Mouse (Mus musculus) adipose tissue, adult 10 weeks (tissue): Measurements from ENCODE around the gene Slc34a3. TPM values are rescaled to one million over a fixed set of nuclear protein-coding genes. Genes with fewer than 3 reads are reported as not detected.

Source experiments
- polyA plus RNA-seq: library from polyadenylated mRNA; stranded (reverse); fragments of 350-450 nt; fragmentation: Illumina TruSeq; extraction: RNeasy Lipid Tissue Mini Kit (QIAGEN cat#74804); gene quantifications from one replicate; pipeline ENCODE4 v1.2.3, GENCODE M21; 2014; ENCODE audit warnings: low read depth, low replicate concordance

The Slc34a3 gene
- polyA plus RNA-seq: not detected

DNA sequence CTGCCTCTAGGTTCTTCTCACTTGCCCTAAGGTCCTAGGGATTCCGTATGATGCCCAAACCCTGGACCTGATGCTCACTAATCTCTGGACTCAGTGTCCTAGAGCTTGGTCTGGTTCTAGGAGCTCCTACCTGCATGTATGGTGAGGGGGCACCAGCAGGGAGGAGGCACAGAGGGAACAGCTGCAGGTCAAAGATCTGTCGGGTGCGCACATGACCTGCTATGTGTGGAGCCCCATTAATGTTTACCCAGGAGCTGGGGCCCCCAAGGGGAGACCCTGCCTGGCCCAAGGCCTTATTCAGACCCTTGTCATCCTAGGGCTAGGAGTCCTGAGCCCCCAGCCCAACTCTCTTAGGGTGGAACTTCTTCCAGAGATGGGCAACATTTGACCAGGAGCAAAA, at the start of gene Slc34a3:
Gene Slc34a3, minus strand, starts transcription at position 315 of the 400 bp plus-strand sequence.

GRCm38 (mm10) chr2:25271827-25272511, 37.8 kb upstream of the Slc34a3 start, which contains the start of the genes Ssna1 and Anapc2:
Gene Ssna1, minus strand, starts transcription at chr2:25272438.
Gene Anapc2, plus strand, starts transcription at chr2:25272478.

GRCm38 (mm10) chr2:25262291-25262767, 28.2 kb upstream of the Slc34a3 start, which contains the start of gene Tprn:
Gene Tprn, plus strand, starts transcription at chr2:25262618.

GRCm38 (mm10) chr2:25255284-25255779, 21.2 kb upstream of the Slc34a3 start, which contains the start of gene Tmem203:
Gene Tmem203, plus strand, starts transcription at chr2:25255439.

DNA sequence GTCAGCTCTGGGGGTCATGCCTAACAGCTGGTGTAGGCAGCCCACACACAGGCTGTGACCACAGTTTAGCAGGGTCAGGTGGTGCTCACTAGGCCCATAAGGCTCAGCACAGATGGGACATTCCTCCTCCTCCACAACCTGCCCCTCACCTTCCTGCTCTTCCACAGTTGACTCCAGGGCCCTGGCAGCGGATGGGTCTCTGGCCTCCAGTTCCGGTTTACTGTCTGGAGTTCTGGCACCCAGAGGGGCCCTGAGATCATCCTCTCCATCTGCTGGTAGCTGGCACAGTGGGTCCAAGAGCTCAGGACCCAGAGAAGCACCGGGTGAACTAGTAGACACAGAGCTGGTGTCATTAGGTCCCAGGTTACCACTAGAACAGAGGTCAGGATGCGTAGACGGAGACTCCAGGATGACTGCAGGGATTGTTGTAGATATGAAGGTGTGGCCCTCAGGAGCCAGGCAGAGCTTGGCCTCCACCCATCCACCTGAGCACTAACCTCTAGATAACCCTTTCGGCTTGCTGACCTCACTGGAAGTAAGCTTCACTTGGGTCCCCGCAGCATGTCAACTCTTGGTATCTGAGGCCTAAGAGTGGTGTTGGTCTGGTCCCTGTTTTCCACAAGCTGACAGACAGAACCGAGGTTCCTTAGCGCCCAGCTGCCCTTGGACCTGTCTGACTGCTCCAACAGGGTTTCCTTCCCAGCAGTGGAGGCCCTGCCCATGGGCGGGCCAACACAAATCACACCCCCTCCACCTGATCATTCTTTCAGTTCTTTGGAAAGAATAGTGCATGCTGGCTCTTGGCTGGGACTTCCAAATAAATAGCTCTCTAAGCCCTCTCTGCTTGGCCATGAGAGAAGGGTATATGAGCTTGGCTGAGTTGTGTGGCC, 12.3 kb upstream of the Slc34a3 start, which contains the start of gene AL732309.1:
Gene AL732309.1, minus strand, starts transcription at position 681 of the 890 bp plus-strand sequence.

GRCm38 (mm10) chr2:25242101-25242506, 7.9 kb upstream of the Slc34a3 start, which contains the start of the genes Rnf208 and Cysrt1:
Gene Rnf208, plus strand, starts transcription at chr2:25242255.
Gene Cysrt1, minus strand, starts transcription at chr2:25242452.

GRCm38 (mm10) chr2:25236614-25237013, 2.5 kb upstream of the Slc34a3 start, which contains the start of gene Rnf224:
Gene Rnf224, minus strand, starts transcription at chr2:25236787.

GRCm38 (mm10) chr2:25224492-25224765, 9.7 kb downstream of the Slc34a3 start, which contains the start of gene Tubb4b:
Gene Tubb4b, minus strand, starts transcription at chr2:25224702.

DNA sequence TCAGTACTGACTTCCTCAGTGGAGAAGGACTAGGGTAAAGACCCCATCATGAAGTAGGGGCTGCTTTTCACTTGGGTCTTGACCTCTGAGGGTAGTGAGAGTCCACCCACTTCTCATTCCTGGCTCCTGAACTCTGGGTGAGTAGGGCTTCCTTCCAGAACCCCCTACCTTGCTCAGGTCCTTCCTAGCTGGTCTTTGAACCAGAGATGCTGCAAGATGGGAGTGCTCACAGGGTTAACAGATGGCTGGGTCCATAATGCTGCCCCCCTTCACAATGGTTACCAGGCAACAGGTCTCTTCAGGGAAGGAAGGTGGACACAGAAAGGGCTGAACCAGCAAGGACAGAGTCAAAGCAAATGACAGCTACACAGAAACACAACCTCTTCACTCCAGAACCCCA, 15.7 kb downstream of the Slc34a3 start, which contains the start of gene Fam166a:
Gene Fam166a, plus strand, starts transcription at position 301 of the 400 bp plus-strand sequence.

GRCm38 (mm10) chr2:25214444-25214843, 19.7 kb downstream of the Slc34a3 start, which contains the start of gene Stpg3:
Gene Stpg3, minus strand, starts transcription at chr2:25214637.

DNA sequence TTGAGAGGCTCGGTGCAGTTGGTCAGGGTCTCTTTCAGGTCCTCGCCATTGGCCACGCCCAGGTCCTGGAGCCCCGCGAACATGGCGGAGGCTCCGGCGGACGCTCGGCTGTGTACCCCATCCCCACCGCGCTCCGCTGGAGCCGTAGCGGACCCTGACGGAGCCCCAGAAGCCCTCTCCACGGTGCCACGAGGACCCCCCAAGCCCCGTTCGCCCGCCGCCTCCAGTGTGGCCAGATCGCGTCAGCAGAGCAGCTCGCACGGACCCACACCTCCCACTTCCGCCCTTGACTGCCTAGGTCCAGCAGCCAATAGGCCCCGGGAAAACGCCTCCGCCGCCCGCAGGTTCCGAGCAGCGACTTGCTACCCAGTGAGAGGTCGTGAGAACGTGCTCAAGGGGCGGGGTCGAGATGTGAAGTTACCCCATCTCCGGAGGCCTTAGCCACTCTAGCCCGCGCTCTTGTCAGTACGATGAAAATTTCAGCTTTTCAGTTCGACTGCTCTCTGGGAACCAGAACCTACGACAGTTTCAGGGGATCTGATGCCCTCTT, 23.0 kb downstream of the Slc34a3 start, which contains the start of gene Nelfb:
Gene Nelfb, minus strand, starts transcription at position 369 of the 550 bp plus-strand sequence.

GRCm38 (mm10) chr2:25196172-25196954, 37.8 kb downstream of the Slc34a3 start, which contains the start of gene Tor4a:
Gene Tor4a, minus strand, starts transcription at chr2:25196886.

DNA sequence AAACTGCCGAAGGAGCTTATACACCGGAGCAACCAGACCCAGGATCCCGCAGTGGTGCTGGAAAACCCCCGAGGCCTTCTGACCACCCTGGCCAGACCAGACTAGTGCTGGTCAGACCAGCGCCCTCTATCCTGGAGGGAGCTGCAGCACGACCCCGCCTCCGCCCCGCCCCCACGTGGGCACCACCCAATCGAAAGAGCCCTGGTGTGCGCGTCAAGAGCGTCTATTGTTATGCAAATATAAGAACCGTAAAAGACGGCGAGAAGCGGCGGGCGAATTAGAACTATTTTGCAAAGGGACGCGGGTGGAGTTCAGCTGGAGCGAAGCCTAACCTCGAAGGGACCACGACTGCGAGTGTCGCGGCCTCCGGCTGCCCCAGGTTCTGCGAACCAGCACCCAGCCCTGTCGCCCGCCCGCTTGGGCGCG, 53.7 kb downstream of the Slc34a3 start, which contains the start of gene Nrarp:
Gene Nrarp, plus strand, starts transcription at position 281 of the 426 bp plus-strand sequence.

Other genes with a start within 250 kb of the Slc34a3 start
- 187 TPM for gene Nsmf, start 180.0 kb downstream of the Slc34a3 start, polyA plus RNA-seq
- 3.4 TPM for gene Entpd8, start 154.1 kb downstream of the Slc34a3 start, polyA plus RNA-seq
- gene Noxa1, start 139.2 kb downstream of the Slc34a3 start, polyA plus RNA-seq: 0.26 TPM
- gene Nrarp, start 53.6 kb downstream of the Slc34a3 start, polyA plus RNA-seq: 6.2 TPM
- gene Tor4a, start 37.5 kb downstream of the Slc34a3 start, polyA plus RNA-seq: 24.7 TPM
- 43.3 TPM for gene Nelfb, start 22.9 kb downstream of the Slc34a3 start, polyA plus RNA-seq
- 1.8 TPM for gene Stpg3, start 19.7 kb downstream of the Slc34a3 start, polyA plus RNA-seq
- gene Fam166a, start 15.6 kb downstream of the Slc34a3 start, polyA plus RNA-seq: 6.7 TPM
- 224 TPM for gene Tubb4b, start 9.7 kb downstream of the Slc34a3 start, polyA plus RNA-seq
- gene Rnf224, start 2.4 kb upstream of the Slc34a3 start, polyA plus RNA-seq: not detected
- gene Rnf208, start 7.9 kb upstream of the Slc34a3 start, polyA plus RNA-seq: 6.8 TPM
- 0.38 TPM for gene Cysrt1, start 8.1 kb upstream of the Slc34a3 start, polyA plus RNA-seq
- 13.6 TPM for gene AL732309.1, start 12.5 kb upstream of the Slc34a3 start, polyA plus RNA-seq
- gene Tmem203, start 21.1 kb upstream of the Slc34a3 start, polyA plus RNA-seq: 27.6 TPM
- gene Tprn, start 28.3 kb upstream of the Slc34a3 start, polyA plus RNA-seq: 11.7 TPM
- gene Ssna1, start 38.1 kb upstream of the Slc34a3 start, polyA plus RNA-seq: 57.4 TPM
- gene Anapc2, start 38.1 kb upstream of the Slc34a3 start, polyA plus RNA-seq: 70.9 TPM
- gene Tmem210, start 53.8 kb upstream of the Slc34a3 start, polyA plus RNA-seq: 2.1 TPM
- gene Lrrc26, start 55.6 kb upstream of the Slc34a3 start, polyA plus RNA-seq: 2.9 TPM
- gene Grin1, start 84.8 kb upstream of the Slc34a3 start, polyA plus RNA-seq: not detected
- 44.1 TPM for gene Man1b1, start 98.0 kb upstream of the Slc34a3 start, polyA plus RNA-seq
- 15.5 TPM for gene Dpp7, start 122.0 kb upstream of the Slc34a3 start, polyA plus RNA-seq
- gene Uap1l1, start 131.3 kb upstream of the Slc34a3 start, polyA plus RNA-seq: 26.4 TPM
- gene Sapcd2, start 138.0 kb upstream of the Slc34a3 start, polyA plus RNA-seq: 1.5 TPM
- gene Entpd2, start 161.5 kb upstream of the Slc34a3 start, polyA plus RNA-seq: 47.9 TPM
- 94.7 TPM for gene Npdc1, start 165.0 kb upstream of the Slc34a3 start, polyA plus RNA-seq
- gene Fut7, start 188.9 kb upstream of the Slc34a3 start, polyA plus RNA-seq: 0.61 TPM
- 204 TPM for gene Abca2, start 194.3 kb upstream of the Slc34a3 start, polyA plus RNA-seq
- gene Clic3, start 222.5 kb upstream of the Slc34a3 start, polyA plus RNA-seq: 34.4 TPM
- 79.8 TPM for gene Paxx, start 226.7 kb upstream of the Slc34a3 start, polyA plus RNA-seq
- gene Ptgds, start 235.7 kb upstream of the Slc34a3 start, polyA plus RNA-seq: 1,188 TPM